Mouse (Mus musculus): Measurements from ENCODE around the gene Cnot10.

Cnot10 gene

DNA sequence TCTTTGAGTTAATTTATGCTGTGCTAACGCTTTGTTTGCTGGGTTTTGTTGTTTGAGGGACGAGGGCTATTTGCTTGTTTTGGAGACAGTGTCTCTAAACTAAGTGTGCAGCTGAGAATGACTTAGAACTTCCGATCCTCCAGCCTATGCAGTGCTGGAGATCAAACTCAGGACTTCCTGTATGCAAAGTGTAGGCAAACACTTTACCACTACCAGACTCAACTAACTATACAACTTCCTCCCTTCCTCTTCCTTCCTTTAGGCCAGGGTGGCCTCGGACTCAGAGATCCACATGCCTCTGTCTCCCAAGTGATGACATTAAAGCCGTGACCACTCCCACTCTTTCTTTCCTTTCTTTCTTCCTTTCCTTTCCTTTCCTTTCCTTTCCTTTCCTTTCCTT, 66.5 kb downstream of the Cnot10 start:
- no peak for DNase-seq

DNA sequence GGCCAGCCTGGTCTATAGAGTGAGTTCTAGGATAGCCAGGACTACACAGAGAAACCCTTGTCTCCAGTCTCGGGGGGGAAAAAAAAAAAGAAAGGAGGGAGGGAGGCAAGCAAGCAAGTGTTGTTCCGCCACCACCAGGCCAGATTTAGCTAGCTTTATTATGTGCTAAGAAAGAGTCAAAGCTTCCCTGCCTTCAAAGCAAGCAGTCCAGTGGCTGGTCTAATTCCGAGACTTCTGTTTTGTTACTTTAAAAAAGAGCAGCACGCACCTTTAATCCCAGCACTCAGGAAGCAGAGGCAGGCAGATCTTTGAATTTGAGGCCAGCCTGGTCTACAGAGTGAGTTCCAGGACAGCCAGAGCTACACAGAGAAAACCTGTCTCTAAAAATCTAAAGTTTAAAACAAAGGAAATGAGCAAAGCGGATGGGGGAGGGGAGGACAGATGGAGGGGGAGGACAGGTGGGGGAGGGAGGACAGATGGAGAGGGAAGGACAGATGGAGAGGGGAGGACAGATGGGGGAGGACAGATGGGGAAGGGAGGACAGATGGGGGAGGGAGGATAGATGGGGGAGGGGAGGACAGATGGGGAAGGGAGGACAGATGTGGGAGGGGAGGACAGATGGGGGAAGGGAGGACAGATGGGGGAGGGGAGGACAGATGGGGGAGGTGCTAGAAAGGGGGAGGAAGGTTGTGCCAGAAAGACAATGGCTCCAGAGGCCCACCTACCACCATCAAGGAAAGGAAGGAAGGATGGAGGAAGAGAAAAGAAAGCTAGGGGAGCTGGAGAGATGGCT, 71.1 kb downstream of the Cnot10 start:
- DNase-seq: no peak

DNA sequence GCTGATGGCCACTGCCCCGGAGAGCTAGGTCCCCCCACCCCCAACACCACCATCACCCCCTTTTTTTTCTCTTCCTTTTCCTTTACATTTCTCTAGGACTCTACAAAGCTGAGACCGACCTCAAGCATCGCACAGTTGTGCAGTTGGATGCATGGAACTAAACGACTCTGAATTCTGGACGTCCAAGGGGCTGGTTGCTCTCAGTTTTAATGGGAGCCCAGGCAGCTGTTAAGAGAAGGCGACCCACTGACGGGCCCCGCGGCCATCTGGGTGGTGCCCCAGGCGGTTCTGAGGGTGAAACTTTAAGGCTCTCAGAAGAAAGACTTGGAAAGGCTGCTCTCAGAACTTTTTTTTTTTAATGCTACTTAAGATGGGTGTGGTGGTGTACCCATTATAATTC, 75.3 kb downstream of the Cnot10 start:
- DNase-seq: no peak

DNA sequence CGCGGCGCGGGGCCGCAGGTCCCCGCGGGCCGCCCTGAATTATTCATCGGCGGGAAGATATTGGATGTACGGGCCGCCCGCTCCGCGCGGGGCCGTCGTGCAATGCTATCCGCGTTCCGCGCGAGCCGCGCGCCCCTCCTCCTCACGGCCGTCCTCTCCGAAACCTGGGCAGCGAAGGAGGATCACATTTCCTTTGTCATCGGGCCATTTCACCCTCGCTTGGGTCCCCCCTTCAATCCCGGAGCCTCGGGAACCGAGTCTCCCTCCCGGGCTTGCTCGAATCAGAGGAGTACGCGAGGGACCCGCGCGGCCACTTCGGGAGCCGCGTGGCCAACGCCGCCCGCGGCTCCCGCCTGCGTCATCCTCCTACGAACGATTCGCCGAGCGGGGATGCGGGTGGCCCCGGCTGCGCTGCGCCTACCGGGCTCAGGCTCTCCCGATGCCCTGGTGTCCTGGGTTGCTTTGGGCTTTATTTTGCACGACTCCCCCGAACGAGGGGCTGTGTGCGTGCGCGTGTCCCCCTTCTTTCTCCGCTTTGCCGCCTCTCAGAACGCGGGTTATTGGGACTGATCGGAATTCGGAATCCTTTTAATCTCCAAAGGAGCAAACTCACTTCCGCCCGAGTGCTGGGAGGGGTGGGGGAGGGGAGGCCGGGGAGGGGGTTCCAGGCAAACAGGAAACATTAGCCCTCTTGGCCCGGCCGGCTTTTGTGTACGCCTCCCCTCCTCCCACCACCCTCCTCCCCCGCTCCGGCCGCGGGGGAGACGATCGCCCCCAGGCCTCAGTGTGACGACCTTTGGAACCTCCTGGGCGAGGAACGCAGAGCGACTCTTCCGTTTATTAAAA, 76.0 kb downstream of the Cnot10 start, which contains the start of gene Trim71:
Gene Trim71, minus strand, starts transcription at position 609 of the 846 bp plus-strand sequence.
- no peak for DNase-seq

DNA sequence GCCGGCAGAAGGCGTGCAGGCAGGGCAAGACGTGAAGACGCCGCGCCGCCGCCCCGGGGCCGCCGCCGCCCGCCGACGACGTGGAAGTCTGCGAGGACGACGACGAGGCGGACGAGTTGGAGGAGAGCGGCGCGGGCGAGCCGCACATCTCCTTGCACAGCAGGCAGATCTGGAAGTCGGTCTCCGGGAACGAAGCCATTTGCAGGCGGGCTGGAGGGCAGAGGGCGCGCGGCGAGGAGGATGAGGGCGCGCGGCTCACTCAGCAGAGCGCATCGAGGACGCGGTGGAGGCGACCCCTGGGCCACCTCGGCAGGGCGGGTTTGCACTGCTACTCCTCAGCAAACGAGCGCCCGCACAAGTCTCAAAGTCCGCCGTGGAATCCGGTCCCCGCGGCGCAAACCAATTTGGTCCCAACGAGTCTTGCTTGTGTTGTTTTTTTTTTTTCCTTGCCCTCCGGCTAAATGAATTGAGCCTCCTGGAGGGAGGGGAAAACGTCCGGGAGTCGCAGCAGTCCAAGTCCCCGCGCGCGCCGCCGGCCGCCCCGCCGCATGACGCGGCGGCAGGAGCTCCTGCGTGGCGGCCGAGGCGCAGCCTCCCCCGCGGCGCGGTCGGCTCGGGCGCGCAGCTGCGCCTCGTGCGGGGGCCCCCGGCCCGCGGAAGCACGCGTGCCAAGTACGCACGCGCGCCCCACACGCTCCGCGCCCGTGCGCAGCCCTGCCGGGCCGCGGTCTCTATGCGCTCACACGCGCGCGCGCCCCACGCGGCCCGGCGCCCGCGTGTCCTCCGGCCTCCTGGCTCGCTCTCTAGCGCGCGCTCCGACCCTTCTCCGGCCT, 76.8 kb downstream of the Cnot10 start:
- DNase-seq: no peak

DNA sequence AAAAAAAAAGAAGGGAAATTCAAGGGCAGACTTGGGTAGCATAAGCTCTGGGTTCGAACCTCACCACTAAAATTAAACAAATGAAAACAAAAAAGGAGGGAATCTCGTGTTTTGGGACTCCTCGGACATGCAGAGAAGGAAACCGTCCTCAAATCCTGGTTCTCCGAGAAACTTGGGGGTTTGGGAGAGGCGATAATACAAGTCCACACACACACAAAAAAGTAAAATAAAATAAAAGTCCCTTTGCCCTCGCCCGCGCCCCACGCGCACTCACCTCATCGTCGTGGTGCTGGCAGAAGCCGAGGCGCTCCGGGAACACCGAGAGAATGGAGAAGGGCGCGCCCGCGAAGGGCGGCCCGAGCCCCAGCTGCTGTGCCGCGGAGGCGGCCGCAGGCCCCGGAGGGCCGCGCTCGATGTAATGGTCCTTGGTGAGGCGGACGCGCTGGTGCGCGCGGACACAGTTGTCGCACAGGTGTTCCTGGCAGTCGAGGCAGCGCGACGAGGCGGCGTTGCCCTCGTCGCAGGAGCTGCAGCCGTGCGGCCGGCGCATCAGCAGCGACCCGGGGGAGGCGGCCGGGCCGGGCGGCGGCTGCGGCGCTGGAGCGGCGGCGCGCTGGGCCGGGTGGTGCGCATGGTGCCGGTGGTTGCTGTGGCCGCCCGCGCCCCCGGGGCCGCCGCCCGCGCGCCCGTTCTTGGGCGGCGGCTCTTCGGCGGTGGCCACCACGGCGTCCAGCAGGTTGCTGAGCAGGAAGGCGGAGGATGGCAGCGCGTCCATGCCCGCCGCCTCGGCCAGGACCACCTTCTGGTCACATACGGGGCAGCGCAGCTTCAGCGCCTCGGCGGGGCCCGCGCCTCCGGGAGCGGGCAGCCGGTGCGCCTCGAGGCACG, 77.7 kb downstream of the Cnot10 start:
- DNase-seq: no peak

DNA sequence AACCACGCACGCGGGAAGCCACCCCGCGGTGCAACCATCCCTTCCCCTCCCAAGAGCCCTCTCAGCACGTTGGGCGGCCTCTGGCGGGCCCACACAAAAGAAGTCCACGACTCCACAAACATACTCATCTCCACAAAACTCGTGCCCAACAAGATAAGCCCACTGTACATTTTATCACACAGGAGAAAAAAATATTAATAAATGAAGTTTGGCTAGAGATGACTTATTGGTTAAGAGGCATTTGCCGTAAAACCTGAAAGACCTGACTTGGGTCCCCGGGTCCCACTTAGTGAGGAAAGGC, 78.4 kb downstream of the Cnot10 start:
- DNase-seq: no peak

DNA sequence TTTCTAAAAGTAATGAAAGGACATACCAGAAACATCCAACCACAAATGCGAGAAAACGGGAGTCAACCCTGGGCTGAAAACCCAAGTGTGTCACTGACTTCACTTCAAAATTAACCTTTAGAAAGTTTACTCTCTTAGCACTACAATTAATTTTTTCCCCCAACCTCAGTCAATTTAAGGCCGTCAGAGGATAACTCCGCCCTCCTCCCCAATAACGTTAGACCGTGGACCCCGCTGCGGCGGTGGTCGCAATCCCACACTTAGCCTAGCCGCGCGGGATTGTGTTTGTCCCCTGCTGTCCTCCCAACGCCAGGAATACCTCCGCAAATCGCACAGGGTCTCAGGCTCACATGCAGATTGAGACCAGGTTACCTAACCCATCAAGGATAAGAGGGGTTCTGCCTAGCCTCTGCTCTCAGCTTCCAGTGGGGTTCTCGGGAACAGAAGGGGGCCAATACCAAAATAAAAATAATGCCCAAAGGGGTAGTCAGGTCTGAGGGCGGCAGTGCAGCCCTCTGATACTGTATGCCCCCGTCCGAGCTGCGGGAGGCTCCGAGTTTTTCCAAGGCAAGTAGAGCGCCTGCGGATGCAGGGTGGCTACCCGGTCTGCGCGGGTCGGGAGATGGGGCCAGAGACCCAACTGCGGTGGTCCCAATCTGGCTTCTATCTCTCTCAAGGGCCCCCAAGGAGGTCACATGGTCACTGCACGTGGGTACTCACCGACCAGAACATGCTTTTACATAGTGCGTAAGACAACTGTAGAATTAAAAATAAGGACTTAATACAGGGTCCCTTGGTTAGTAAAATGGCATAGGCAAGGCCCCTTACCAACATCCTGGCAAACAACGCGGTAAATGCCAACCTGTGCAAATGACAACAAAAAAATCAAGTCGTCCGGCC, 79.0 kb downstream of the Cnot10 start:
- no peak for DNase-seq

DNA sequence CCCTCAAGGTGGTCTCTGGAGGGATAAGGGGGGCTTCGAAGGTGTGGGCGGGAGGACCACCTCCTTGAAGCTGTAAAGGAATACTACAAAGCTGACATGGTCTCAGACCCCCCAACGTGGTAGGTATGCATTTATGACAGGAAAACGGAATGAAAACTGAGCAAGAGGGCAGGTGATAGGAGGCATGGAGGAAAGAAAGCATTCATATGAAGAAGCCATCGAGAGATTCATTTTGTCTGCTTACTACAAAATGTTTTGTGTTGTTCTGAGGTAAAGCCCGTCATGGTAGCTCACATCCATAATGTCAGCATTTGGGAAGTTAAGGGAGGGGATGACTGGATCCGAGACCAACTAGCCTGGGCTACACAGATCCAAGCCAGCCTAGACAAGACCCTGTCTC, 79.8 kb downstream of the Cnot10 start:
- DNase-seq: no peak

DNA sequence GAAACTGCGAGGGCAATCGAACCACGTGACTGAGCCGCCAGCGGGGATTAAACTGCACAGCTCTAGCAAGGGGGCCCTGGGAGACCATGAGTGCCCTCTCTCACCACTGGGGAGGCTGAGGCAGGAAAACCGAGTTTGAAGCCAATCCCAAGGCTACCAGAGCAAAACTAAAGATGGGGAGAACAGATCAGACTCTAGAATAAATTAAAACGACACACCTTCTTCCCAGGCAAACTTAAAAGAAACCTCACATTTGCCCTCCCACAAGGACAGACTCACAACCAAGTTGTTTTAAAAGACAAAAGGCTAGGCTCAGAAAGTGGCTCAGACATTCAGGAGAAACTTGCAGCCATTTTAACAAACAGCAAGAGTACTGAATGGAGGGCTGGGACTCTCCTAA, 82.9 kb downstream of the Cnot10 start:
- no peak for DNase-seq

DNA sequence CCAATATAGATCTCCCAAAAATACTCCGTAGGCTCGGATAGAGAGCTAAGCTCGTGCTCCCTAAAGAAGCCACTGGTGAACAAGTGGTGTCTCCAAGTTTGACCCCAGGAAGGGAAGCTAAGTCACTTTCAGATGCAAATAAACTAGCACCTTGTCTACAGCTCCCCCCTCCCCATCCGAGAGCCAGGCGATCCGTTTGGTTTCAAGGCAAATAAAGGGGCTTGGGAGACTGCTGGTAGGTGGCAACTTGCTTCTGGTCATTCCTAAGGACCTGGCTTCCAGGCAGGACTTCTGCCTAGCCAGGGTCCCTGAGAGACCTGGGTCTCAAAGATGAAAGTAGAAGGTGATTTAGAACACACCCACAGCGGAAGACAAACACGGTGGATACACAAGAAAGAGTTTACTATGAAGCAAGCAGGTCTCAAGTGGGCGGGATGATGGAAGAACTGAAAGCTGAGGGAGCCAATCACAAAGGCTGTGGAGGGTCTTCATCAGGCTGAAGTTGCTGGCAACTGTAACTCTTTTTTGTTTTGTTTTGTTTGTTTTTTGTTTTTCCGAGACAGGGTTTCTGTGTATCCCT, 83.6 kb downstream of the Cnot10 start:
- no peak for DNase-seq

DNA sequence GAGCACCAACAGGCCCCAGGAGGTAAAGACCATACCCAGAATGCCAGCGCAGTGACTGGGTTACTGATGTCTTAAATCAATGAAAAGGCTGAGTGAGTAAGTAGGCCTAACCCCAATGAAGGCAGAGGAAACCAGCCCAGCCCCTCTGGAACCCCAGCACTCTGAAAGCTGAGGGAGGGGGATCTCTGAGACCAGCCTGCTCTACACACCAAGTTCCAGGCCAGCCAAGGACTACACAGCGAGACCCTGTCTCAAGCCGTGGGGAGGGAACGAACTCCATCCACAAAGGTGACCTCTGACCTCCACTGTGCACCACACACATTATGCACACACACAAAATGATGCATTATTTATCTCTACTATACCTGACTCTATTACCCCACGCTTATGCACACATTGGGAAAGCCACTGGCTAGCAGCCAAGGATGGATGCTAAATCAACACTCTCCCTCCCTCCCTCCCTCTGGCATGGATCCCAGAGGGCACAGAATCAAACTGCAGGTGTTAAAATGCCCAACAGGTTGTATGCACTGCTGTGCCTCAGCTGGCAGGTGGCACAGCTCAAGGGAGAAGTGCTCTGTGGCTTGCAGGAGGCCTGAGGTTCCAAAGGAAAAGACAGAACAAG, 85.5 kb downstream of the Cnot10 start:
- peak; percentile 61 for DNase-seq

DNA sequence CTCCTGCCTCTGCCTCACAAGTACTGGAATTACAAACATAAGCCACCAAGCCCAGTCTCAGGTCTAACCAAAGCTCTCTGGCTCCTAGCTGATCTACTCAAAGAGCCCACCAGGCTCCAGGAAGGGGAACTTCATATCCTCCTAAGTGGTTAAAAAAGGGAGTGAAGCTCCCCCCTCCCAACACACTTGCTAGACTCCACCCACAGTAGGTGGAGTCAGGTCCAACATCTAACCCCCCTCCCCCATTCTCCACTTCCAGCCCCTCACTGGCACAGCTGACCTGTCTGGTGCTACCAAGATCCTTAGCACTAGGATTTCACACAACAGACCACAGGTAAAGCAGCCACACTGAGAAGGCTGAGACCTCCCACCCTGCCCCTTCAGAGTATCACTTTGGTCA, 86.2 kb downstream of the Cnot10 start:
- no peak for DNase-seq

DNA sequence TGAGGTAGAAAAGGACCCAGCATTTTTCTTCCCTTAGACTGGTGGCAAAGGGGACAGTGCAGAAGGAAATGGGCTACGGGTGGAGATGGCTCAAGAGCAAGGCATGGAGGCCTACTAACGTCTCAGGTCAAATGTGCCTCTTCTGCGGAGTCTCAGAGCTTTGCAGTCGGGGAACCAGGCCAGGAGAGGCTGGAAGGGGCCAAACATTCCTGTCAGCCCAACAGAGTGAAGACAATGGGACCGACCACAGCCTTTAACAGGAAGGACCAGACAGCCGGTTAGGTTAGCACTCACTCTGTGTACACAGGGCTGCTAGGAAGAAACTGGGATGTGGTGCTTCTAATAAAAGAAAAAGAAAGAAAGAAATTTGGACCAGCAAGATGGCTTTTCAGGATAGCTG, 90.0 kb downstream of the Cnot10 start:
- no peak for DNase-seq

DNA sequence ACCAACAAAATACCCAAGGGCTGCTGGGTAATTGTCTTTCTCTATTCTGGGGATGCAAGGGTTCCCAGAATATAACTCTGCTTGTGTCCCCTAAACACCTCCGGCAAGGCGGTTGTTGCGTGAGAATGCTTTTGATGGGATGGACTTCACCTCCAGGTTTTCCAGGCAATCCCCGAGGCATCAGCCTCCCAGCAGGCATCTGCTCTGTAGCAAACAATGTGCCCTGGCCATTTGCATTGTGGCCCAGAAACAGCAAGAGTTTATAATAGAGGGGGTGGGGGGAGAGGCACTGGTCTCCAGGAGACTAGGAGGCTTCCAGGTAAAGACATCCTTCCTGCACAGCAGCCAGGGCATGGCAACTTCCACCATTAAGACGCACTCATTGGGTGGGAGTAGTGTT, 90.9 kb downstream of the Cnot10 start:
- no peak for DNase-seq

DNA sequence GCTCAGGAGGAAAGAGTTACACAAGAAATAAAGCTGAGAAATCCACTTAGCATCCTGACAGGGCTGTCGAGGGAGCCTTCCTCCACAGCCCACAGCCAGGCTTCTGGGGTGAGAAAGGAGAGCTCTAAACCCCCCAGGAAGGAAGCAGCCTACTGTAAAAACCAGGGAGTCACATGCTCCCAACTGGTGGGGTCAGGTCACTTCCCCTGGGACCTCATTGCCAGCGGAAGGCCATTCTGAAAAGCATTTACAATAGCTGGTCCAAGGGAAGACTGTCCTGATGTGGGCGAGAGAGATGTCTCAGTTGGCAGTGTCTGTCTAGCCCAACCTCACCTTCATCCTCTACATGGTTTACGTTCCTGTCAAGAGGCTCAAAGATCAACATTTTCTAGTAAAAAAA, 91.5 kb downstream of the Cnot10 start:
- no peak for DNase-seq

DNA sequence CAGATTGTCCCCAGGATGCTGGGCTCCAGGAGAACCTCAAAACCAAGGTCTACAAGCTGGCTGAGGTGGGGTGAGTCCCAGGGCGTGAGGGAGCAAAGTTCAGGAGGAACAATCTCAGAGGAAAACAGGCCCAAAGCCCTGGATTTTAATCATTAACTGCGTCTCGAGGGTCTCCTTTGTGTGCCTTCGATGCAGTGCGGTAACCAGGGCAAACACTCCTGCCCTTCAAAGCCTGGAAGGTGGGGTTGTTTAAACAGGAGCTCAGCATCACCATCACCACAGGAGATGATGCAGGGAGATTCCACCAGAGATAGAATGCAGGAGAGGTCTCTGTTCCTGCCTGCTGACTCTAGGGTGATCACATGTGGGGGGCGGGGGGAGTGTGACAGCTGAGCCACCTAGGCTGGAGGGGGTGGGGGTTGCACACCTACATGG, 92.3 kb downstream of the Cnot10 start:
- DNase-seq: peak; percentile 52

DNA sequence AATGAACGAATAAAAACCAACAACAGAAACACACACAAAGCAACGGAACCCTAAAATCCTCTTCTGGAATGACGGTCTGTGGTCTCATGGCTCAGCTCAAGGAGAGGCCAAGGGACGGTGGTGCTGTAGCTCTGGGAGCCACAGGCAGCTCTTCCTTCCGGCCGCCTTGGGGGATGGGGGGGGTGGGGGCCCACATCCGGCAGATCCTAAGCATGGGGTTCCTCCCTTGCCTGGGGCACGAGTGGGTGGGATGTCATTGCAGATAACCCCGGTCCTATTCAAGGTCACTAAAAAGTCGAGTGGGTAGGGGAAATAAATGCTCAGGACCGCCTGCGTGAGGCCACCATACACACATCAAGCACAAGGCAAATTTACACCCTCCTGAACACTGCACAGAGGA, 93.2 kb downstream of the Cnot10 start:
- no peak for DNase-seq

DNA sequence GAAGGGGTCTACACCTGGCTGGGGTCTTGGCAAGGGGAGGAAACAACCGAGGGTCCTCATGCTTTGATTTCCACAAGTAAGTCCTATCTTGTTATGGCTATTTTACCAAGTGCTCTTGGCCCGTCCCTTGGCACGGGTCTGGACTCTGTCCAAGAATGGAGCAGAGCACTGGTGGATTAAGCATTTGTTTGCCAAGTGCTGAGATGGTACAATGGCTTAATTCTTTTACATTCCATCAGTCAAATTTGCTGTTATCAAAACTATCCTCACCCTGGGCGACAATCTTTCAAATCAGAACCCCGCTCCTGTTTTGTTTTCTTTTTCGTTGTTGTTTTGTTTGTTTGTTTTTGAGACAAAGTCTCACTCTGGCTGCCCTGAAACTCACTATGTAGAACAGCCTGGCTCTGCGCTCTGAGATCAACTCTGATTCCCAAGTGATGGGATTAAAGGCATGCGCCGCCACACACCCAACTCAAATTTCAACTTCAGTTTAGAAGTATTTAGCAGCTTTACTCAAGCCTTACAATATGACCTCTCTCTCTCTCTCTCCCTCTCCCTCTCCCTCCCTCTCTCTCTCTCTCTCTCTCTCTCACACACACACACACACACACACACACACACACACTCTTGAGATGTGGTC, 95.1 kb downstream of the Cnot10 start:
- DNase-seq: no peak
